Mouse (Mus musculus): ENCODE results near the gene Rbfox1. TPM values are rescaled to one million over a fixed set of nuclear protein-coding genes. Genes with fewer than 3 reads are reported as not detected.
A peak's percentile ranks its signal among the peaks of the same experiment; 100 is the strongest.

The Rbfox1 gene
- polyA plus RNA-seq, 1 experiment from 2014 or later, result 3.3 TPM

GRCm38 (mm10) chr16:6946151-6946550, 1061.0 kb downstream of the Rbfox1 start:
- Histone ChIP-seq H3K9me3 (replicated peaks; ENCODE audit: low read length) (no peaks in the 10 kb centered on the region), H3K4me2 (ENCODE audit: low read length) (no peak overlapping the region), H3K27ac (no peak overlapping the region), H3K27me3 (ENCODE audit: insufficient read depth, low read length) (no peaks in the 10 kb centered on the region), H3K36me3 (ENCODE audit: insufficient read depth, low read length) (no peaks in the 10 kb centered on the region), H3K9ac (ENCODE audit: low read depth, low read length) (no peak overlapping the region), H3K4me3 (replicated peaks; ENCODE audit: low read depth, low read length) (no peak overlapping the region), H3K4me1 (replicated peaks; ENCODE audit: insufficient read depth, low read length) (no peaks in the 10 kb centered on the region)
- TF ChIP-seq CTCF (IDR thresholded peaks at IDR 0.05; ENCODE audit: low read depth), result no peak
- no peak for DNase-seq (ENCODE audit: low spot score)
- WGBS, result 75% methylated on average over 6 of the region's 6 CpGs
- no peak for ATAC-seq (replicated peaks; ENCODE audit: low FRiP score, low read depth)

DNA sequence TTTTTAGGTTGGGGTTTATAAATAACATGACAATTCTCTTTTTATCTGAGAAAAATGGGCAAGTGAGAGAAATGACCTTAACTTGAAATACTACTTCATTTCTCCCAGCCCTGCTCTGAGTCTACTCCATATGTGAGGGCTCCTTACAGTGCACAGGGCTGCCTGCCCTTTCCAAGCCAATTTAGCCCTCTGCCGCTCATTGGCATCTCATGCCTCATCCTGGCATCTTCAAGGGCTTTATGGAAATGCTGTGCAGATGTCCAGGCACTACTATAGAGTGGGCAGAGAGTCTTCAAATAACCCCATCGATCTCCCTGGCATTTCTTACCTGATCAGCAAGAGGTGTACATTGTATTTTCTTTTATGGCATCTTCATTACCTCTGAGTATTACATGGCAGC, 1064.5 kb downstream of the Rbfox1 start:
- 80% methylated on average over 2 of the region's 2 CpGs for WGBS
- Histone ChIP-seq H3K4me2 (ENCODE audit: low read length) (no peak overlapping the region), H3K36me3 (ENCODE audit: insufficient read depth, low read length) (no peaks in the 10 kb centered on the region), H3K27ac (no peak overlapping the region), H3K27me3 (ENCODE audit: insufficient read depth, low read length) (no peaks in the 10 kb centered on the region), H3K4me3 (replicated peaks; ENCODE audit: low read depth, low read length) (no peak overlapping the region), H3K4me1 (replicated peaks; ENCODE audit: insufficient read depth, low read length) (no peaks in the 10 kb centered on the region), H3K9me3 (replicated peaks; ENCODE audit: low read length) (no peaks in the 10 kb centered on the region), H3K9ac (ENCODE audit: low read depth, low read length) (no peak overlapping the region)
- TF ChIP-seq CTCF (IDR thresholded peaks at IDR 0.05; ENCODE audit: low read depth), result no peak
- ATAC-seq (replicated peaks; ENCODE audit: low FRiP score, low read depth), result no peak
- no peak for DNase-seq (ENCODE audit: low spot score)

DNA sequence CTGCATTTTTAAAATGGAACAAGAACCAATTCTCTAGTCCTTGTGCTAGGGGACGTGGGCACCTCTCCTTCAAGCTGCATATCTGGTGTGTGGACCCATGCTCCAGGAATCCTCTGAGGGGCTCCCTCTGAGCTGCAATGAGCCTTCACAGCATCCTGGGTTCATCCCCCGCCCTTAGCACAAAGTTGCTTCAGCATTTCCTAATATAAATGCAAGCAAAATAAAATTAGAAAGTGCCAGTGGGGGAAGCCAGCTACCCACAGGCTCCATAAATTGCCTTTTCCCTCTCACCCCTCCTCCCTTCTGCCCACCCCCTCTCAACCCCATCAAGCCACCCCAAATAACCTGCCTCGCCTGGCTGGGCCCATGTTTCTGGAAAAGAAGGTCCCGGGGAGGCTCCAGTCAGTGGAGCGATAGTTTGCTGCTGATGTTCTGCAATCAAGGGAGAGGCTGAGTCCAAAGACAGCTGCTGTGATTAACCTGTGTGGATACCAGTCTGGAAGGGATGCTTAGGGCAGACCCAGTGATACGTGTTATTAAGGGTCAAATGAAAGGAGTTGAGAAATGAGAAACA, 1070.0 kb downstream of the Rbfox1 start:
- Histone ChIP-seq H3K9ac (ENCODE audit: low read depth, low read length) (no peak overlapping the region), H3K4me3 (replicated peaks; ENCODE audit: low read depth, low read length) (no peak overlapping the region), H3K4me2 (ENCODE audit: low read length) (no peak overlapping the region), H3K27ac (no peak overlapping the region), H3K36me3 (ENCODE audit: insufficient read depth, low read length) (no peaks in the 10 kb centered on the region), H3K9me3 (replicated peaks; ENCODE audit: low read length) (no peaks in the 10 kb centered on the region), H3K27me3 (ENCODE audit: insufficient read depth, low read length) (no peaks in the 10 kb centered on the region), H3K4me1 (replicated peaks; ENCODE audit: insufficient read depth, low read length) (no peaks in the 10 kb centered on the region)
- TF ChIP-seq CTCF (IDR thresholded peaks at IDR 0.05; ENCODE audit: low read depth), result no peak
- DNase-seq (ENCODE audit: low spot score), result no peak
- WGBS, result 65% methylated on average over 6 of the region's 6 CpGs
- ATAC-seq (replicated peaks; ENCODE audit: low FRiP score, low read depth), result no peak

GRCm38 (mm10) chr16:6961931-6962379, 1076.8 kb downstream of the Rbfox1 start:
- TF ChIP-seq CTCF (IDR thresholded peaks at IDR 0.05; ENCODE audit: low read depth), result no peak

DNA sequence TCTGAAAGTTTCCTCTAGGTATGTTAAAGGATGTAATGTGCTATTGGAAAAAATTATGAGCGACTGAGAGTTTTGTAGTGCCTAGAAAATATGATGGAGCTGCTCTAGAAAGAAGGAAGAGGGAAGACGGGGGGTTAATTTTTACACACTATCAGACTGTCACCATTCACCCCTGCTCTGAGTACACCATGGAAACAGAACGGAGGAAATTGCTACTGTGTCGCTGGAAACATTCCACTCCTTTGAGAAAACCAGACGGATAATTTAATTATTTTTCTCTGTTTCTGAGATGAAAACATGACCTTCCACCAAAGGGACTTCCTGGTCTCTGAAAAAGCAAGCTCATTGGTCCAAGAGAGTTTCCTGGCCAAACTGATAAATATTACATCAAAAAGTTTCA, 1077.4 kb downstream of the Rbfox1 start:
- peak; percentile 61 for DNase-seq (ENCODE audit: low spot score)
- H3K4me3 ChIP-seq (replicated peaks; ENCODE audit: low read depth, low read length), result no peak overlapping the region

More at GRCm38 (mm10) chr16:6961931-6962379, 1076.8 kb downstream of the Rbfox1 start:
- DNase-seq (ENCODE audit: low spot score) (no peak), ATAC-seq (replicated peaks; ENCODE audit: low FRiP score, low read depth) (no peak)
- Histone ChIP-seq H3K4me3 (replicated peaks; ENCODE audit: low read depth, low read length) (no peak overlapping the region), H3K27me3 (ENCODE audit: insufficient read depth, low read length) (no peaks in the 10 kb centered on the region), H3K9me3 (replicated peaks; ENCODE audit: low read length) (no peaks in the 10 kb centered on the region), H3K9ac (ENCODE audit: low read depth, low read length) (no peak overlapping the region), H3K4me2 (ENCODE audit: low read length) (no peak overlapping the region), H3K4me1 (replicated peaks; ENCODE audit: insufficient read depth, low read length) (no peaks in the 10 kb centered on the region), H3K27ac (no peak overlapping the region), H3K36me3 (ENCODE audit: insufficient read depth, low read length) (no peaks in the 10 kb centered on the region)
- WGBS, result 56% methylated on average over 2 of the region's 2 CpGs

DNA sequence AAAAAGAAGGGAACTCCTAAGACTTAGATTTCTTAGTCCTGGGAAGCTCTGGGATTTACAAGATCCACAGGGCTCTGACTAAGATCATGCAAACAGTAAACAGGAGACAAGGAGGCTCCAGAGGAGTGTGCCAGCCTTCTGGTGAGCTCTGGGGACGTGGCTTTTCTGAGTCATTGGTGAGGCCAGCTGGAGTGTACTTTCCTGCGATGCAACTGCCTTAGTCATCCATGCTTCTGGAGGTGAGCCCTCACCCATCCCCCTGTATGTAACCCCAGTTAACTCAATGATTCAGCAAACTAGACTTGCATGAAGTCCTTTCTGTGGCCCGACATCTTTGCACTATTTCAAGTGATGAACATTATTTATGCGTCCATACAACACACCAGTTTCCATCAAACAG, 1078.4 kb downstream of the Rbfox1 start:
- H3K4me3 ChIP-seq (replicated peaks; ENCODE audit: low read depth, low read length), result no peak overlapping the region
- no peak overlapping the region for H3K27ac ChIP-seq
- H3K4me1 ChIP-seq (replicated peaks; ENCODE audit: insufficient read depth, low read length), result no peaks in the 10 kb centered on the region
- H3K4me2 ChIP-seq (ENCODE audit: low read length), result no peak overlapping the region
- no peak for TF ChIP-seq CTCF (IDR thresholded peaks at IDR 0.05; ENCODE audit: low read depth)
- no peaks in the 10 kb centered on the region for H3K36me3 ChIP-seq (ENCODE audit: insufficient read depth, low read length)
- WGBS, result 77% methylated on average over 4 of the region's 4 CpGs
- DNase-seq (ENCODE audit: low spot score), result no peak
- H3K9me3 ChIP-seq (replicated peaks; ENCODE audit: low read length), result no peaks in the 10 kb centered on the region
- H3K27me3 ChIP-seq (ENCODE audit: insufficient read depth, low read length), result no peaks in the 10 kb centered on the region
- no peak overlapping the region for H3K9ac ChIP-seq (ENCODE audit: low read depth, low read length)
- ATAC-seq (replicated peaks; ENCODE audit: low FRiP score, low read depth), result no peak

More for the DNA sequence above, 1077.4 kb downstream of the Rbfox1 start:
- WGBS, result 50% methylated on average over 5 of the region's 5 CpGs
- H3K36me3 ChIP-seq (ENCODE audit: insufficient read depth, low read length), result no peaks in the 10 kb centered on the region
- no peaks in the 10 kb centered on the region for H3K4me1 ChIP-seq (replicated peaks; ENCODE audit: insufficient read depth, low read length)
- no peak for TF ChIP-seq CTCF (IDR thresholded peaks at IDR 0.05; ENCODE audit: low read depth)
- H3K4me2 ChIP-seq (ENCODE audit: low read length), result no peak overlapping the region
- no peaks in the 10 kb centered on the region for H3K9me3 ChIP-seq (replicated peaks; ENCODE audit: low read length)
- no peak overlapping the region for H3K27ac ChIP-seq
- no peak overlapping the region for H3K9ac ChIP-seq (ENCODE audit: low read depth, low read length)
- H3K27me3 ChIP-seq (ENCODE audit: insufficient read depth, low read length), result no peaks in the 10 kb centered on the region
- no peak for ATAC-seq (replicated peaks; ENCODE audit: low FRiP score, low read depth)

Data from kidney, postnatal 0 days (tissue).